Mouse (Mus musculus) midbrain, embryonic 13.5 days (tissue): ENCODE data around the gene Deaf1. TPM values are rescaled to one million over a fixed set of nuclear protein-coding genes. Genes with fewer than 3 reads are reported as not detected.

Source experiments
- ATAC-seq: fragments of 200-750 bp; cut with Nextera tagmentation; 2 replicates; pipeline ENCODE4 v1.8.0; 2017; ENCODE audit warnings: mild to moderate bottlenecking, moderate TSS enrichment, moderate library complexity
- H3K27ac ChIP-seq: fragments of 300-500 bp; sonication (generic); 2 replicates; pipeline ENCODE4 v1.5.1; 2015; ENCODE audit warnings: inconsistent platforms, mild to moderate bottlenecking, moderate library complexity
- H3K27me3 ChIP-seq: fragments of 300-500 bp; sonication (generic); 2 replicates; pipeline ENCODE4 v1.6.1; 2015; ENCODE audit warnings: mild to moderate bottlenecking, inconsistent platforms
- H3K36me3 ChIP-seq: fragments of 300-500 bp; sonication (generic); 2 replicates; pipeline ENCODE4 v1.6.1; 2015; ENCODE audit warnings: mild to moderate bottlenecking, inconsistent platforms
- H3K4me1 ChIP-seq: fragments of 300-500 bp; sonication (generic); replicated peaks from 2 replicates; pipeline ENCODE4 v1.6.1; 2015; ENCODE audit warnings: inconsistent platforms
- H3K4me2 ChIP-seq: fragments of 300-500 bp; sonication (generic); replicated peaks from 2 replicates; pipeline ENCODE4 v1.6.1; 2015; ENCODE audit warnings: moderate library complexity, mild to moderate bottlenecking, inconsistent platforms
- H3K4me3 ChIP-seq: fragments of 300-500 bp; sonication (generic); replicated peaks from 2 replicates; pipeline ENCODE4 v1.5.1; 2015; ENCODE audit warnings: mild to moderate bottlenecking, inconsistent platforms
- H3K9ac ChIP-seq: fragments of 300-500 bp; sonication (generic); replicated peaks from 2 replicates; pipeline ENCODE4 v1.6.1; 2015; ENCODE audit warnings: mild to moderate bottlenecking, inconsistent platforms
- H3K9me3 ChIP-seq: fragments of 300-500 bp; sonication (generic); 2 replicates; pipeline ENCODE4 v1.6.1; 2016; ENCODE audit warnings: mild to moderate bottlenecking, inconsistent platforms
- WGBS: fragments of 180-500 bp; shearing (Covaris S2); methylation state at CpG from one replicate; pipeline ENCODE4 v1.1.7; 2015; 5-methylcytosine and 5-hydroxymethylcytosine counted together
- polyA plus RNA-seq: library from polyadenylated mRNA; unstranded; fragments of >200 nt; fragmentation: Nextera tagmentation; extraction: Ambion mirVana; gene quantifications from 2 replicates; pipeline ENCODE4 v1.2.1, GENCODE M21; 2015

Deaf1 gene
- 140 and 148 TPM in 2 replicates for polyA plus RNA-seq

DNA sequence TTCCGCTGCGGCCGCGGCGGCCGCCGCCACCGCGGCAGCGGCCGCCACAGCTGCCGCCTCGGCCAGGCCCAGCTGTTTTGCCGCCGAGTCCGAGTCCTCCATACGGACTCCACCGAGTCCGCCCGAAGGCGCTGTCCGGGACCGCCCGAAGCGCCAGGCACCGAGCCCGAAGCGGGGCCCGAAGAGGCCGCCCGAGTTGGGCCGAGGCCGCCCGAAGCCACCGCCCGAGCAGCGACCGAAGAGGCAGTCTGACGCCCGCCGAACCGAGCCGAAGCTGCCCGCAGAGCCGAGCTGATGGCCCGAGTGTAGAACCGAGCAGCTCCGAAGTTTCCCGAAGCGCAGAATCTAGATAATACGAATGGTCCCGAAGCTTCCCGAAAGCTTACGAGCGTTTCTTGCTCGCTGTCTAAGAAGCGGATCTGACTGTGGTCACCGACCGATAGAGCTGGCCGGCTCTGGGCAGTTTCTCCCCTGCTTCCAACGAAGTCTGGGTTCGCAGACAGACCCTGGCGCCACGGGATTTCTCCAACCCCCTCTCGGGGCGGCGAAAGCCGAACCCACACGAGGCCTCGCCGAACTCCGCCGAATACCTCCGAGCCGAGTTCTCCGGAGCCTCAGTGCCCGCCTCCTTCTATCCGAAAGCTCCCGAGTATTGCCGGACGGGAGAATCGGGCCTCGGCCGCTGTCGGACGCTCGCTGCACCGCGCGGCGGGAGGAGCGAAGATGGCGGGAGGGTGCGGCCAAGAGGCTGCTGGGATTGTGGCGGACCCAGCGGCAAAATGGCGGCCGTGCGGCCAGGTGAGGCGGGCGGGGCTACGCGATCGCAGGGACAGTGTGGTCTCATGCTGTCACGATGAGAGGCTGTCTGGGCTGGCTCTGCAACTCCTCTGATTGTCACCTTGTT, at the start of gene Deaf1, which contains the start of gene Tmem80:
Gene Deaf1 (minus strand): TSS at position 222 of the 904 bp plus-strand sequence.
Gene Tmem80 (plus strand): TSS at position 271 of the 904 bp plus-strand sequence.
- Histone ChIP-seq H3K27me3 (no peaks in the 10 kb centered on the region), H3K9ac (peak within 1 kb of the TSS; percentile 96), H3K4me1 (peaks cover 36% of the 10 kb centered on the region), H3K27ac (peak within 1 kb of the TSS; percentile 100), H3K4me2 (peak within 1 kb of the TSS; percentile 97), H3K36me3 (peaks cover 23% of the 10 kb centered on the region), H3K9me3 (no peaks in the 10 kb centered on the region), H3K4me3 (peak within 1 kb of the TSS; percentile 72)
- under 1% methylated on average over 104 of the region's 105 CpGs for WGBS
- peak; percentile 97 for ATAC-seq

DNA sequence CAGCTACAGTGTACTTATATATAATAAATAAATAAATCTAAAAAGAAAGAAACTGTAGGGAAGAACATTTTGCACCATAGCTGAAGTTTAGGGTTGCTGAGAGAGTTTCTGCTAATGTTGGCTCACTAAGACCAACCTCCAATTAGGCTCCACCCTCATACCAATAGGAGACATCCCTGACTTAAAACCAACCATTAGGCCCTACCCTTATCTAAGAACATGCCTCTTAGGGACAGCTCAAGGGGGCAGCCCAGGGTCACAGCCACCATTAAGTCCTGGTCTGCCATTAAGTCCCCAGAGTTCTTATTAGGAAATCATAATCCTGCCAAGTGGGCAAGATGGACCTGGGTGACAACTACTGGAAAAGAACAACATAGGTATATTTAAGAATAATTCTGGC, 46.9 kb upstream of the Deaf1 start:
- Histone ChIP-seq H3K4me2 (no peak overlapping the region), H3K4me3 (no peak overlapping the region), H3K9ac (no peak overlapping the region), H3K36me3 (no peaks in the 10 kb centered on the region), H3K27ac (no peak overlapping the region), H3K27me3 (no peaks in the 10 kb centered on the region), H3K9me3 (no peaks in the 10 kb centered on the region), H3K4me1 (no peaks in the 10 kb centered on the region)
- no peak for ATAC-seq

GRCm38 (mm10) chr7:141373611-141374010, 46.1 kb upstream of the Deaf1 start:
- 37% methylated on average over 6 of the region's 6 CpGs for WGBS
- no peaks in the 10 kb centered on the region for H3K9me3 ChIP-seq
- ATAC-seq, result no peak

DNA sequence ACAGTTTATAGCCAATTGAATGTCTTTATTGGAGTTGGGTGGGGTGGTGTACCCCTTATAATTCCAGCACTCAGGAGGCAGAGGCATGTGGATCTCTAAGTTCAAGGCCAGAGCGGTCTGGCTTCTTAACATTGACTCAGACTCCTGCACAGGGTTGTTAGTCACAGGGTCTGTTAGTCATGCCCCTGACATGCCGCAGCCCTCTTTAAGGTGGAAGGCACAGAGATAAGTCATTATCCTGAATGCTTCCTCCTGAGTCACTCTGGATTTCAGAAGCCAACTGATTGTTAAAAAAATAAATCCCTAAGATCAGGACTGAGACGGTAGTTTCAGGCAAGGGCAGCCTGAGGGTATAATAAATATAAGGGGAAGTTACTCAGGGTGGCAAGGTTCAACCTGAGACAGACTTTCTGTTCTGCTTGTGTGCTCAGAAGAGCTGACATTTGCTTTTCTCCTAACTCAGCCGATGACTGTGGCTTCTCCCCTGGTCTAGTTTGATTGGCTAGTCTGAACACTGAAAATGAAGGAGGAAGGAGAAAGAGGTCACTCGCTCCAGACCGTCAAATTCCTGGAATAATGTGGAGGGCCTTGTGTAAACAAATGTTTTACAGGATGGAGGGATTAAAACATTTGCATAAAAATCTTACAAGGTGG, 44.6 kb upstream of the Deaf1 start:
- 76% methylated on average over 6 of the region's 6 CpGs for WGBS
- no peak for ATAC-seq

More at GRCm38 (mm10) chr7:141373611-141374010, 46.1 kb upstream of the Deaf1 start:
- no peak overlapping the region for H3K27ac ChIP-seq
- H3K4me1 ChIP-seq, result no peaks in the 10 kb centered on the region
- no peaks in the 10 kb centered on the region for H3K27me3 ChIP-seq
- no peak overlapping the region for H3K4me3 ChIP-seq
- no peak overlapping the region for H3K9ac ChIP-seq
- no peaks in the 10 kb centered on the region for H3K36me3 ChIP-seq
- no peak overlapping the region for H3K4me2 ChIP-seq

GRCm38 (mm10) chr7:141369918-141370317, 42.4 kb upstream of the Deaf1 start:
- H3K4me1 ChIP-seq, result no peaks in the 10 kb centered on the region
- no peak overlapping the region for H3K4me3 ChIP-seq
- WGBS, result 75% methylated on average over 5 of the region's 5 CpGs
- no peak overlapping the region for H3K9ac ChIP-seq
- H3K9me3 ChIP-seq, result no peaks in the 10 kb centered on the region
- 0 out of 2 replicates have a peak, but pooled peaks cover 1% of the 10 kb centered on the region for H3K27me3 ChIP-seq
- H3K36me3 ChIP-seq, result no peaks in the 10 kb centered on the region
- no peak overlapping the region for H3K27ac ChIP-seq
- ATAC-seq, result no peak
- no peak overlapping the region for H3K4me2 ChIP-seq

More for the DNA sequence above, 44.6 kb upstream of the Deaf1 start:
- Histone ChIP-seq H3K4me1 (no peaks in the 10 kb centered on the region), H3K36me3 (no peaks in the 10 kb centered on the region), H3K4me2 (no peak overlapping the region), H3K9me3 (no peaks in the 10 kb centered on the region), H3K4me3 (no peak overlapping the region), H3K27me3 (no peaks in the 10 kb centered on the region), H3K27ac (no peak overlapping the region), H3K9ac (no peak overlapping the region)

DNA sequence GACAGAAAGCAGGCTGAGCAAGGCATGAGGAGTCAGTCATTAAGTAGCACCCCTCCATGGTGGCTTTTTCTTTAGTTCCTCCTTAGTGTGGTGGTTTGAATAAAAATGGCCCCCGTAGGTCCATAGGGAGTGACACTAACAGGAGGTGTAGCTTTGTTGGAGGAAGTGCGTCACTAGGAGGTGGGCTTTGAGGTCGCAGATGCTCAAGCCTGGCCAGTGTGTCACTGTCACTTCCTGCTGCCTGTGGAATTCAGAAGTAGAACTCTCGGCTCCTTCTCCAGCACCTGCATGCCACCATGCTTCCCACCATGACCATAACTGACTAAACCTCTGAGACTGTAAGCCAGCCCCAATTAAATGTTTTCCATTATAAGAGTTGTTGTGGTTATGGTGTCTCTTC, 39.9 kb upstream of the Deaf1 start:
- no peaks in the 10 kb centered on the region for H3K36me3 ChIP-seq
- no peak overlapping the region for H3K4me3 ChIP-seq

DNA sequence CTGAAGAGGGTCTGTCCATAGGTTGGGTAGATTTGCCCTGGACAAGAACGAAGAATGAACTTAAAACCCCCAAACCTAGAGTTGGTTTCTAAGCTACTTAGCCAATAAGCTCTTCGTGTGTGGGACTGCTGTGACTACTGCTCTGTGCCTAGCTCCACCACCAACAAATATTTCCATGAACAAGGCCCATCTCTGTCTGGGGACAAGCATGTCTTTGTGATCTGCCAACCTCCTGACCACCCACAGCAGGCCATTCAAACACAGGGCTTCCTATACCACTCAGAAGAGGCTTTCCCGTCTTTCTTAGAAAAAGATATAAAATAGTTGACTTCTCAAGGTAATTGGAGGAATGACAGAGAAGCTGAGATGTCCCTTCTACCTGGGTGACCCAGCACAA, 37.6 kb upstream of the Deaf1 start:
- no peak overlapping the region for H3K4me2 ChIP-seq
- H3K27ac ChIP-seq, result no peak overlapping the region
- H3K4me1 ChIP-seq, result peaks cover 3% of the 10 kb centered on the region; the same call in 1 of the 2 replicates
- 66% methylated on average over 3 of the region's 3 CpGs for WGBS
- H3K9me3 ChIP-seq, result no peaks in the 10 kb centered on the region
- no peak overlapping the region for H3K4me3 ChIP-seq
- no peak for ATAC-seq
- H3K27me3 ChIP-seq, result peaks cover 33% of the 10 kb centered on the region
- H3K36me3 ChIP-seq, result no peaks in the 10 kb centered on the region
- H3K9ac ChIP-seq, result no peak overlapping the region

More for the DNA sequence above, 39.9 kb upstream of the Deaf1 start:
- no peaks in the 10 kb centered on the region for H3K4me1 ChIP-seq
- peaks cover 12% of the 10 kb centered on the region for H3K27me3 ChIP-seq
- no peaks in the 10 kb centered on the region for H3K9me3 ChIP-seq
- no peak for ATAC-seq
- WGBS, result 84% methylated on average over 4 of the region's 4 CpGs
- no peak overlapping the region for H3K9ac ChIP-seq
- no peak overlapping the region for H3K4me2 ChIP-seq
- H3K27ac ChIP-seq, result no peak overlapping the region

DNA sequence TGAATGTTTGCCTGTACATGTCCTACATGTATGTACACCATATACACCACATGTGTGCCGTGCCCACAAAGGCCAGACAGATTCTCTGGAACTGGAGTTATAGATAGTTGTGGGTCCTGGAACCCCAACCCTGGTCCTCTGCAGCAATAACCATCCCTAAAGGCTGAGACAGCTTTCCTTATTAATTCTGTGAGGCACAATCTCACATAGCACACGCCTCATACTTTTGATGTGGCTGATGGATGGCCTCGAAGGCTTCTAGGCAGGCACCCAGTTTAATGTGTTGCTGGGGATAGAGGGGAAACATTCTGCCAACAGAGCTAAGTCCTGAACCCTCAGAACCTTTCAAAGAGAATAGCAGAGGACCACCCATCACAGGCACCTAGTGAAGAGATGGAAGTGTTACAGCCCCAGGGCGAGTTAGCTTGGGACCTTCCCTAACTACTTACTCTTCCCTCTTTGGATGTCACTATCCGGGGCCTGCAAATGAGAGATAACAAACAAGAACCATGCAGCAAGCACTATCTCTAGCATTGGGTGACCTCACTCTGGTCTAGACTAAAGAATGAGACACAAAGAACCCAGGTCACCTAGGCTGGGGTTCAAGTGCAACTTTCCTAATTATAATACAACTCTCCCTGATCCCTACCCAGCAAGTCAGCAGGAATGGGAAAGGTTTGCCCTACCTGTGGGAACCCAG, 37.0 kb upstream of the Deaf1 start:
- H3K4me2 ChIP-seq, result no peak overlapping the region
- no peak for ATAC-seq
- no peak overlapping the region for H3K27ac ChIP-seq
- no peaks in the 10 kb centered on the region for H3K9me3 ChIP-seq
- H3K27me3 ChIP-seq, result peaks cover 33% of the 10 kb centered on the region
- H3K36me3 ChIP-seq, result no peaks in the 10 kb centered on the region
- 86% methylated on average over 5 of the region's 5 CpGs for WGBS
- H3K4me3 ChIP-seq, result no peak overlapping the region
- H3K4me1 ChIP-seq, result peaks cover 3% of the 10 kb centered on the region; the same call in 1 of the 2 replicates
- no peak overlapping the region for H3K9ac ChIP-seq

DNA sequence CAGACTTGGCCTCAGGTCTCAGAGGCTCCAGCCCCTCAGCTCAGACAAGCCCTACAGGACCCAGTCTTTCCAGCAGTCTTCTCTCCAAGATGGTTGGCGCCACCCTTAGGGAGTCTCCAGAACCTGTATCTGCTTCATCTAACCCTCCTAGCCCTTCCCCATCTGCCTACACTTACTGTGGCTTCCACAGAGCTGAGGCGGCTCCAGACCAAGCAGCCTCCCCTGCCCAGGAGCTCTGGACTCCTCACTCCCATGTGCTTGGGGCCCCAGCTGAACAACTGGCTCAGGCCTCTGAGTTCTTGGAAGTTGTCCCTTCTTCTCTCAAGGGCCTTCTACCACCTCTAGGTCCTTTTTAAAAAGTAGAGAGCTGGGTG, 36.2 kb upstream of the Deaf1 start:
- Histone ChIP-seq H3K9ac (no peak overlapping the region), H3K27ac (no peak overlapping the region), H3K4me2 (no peak overlapping the region), H3K4me3 (no peak overlapping the region), H3K27me3 (peaks cover 33% of the 10 kb centered on the region), H3K4me1 (peaks cover 3% of the 10 kb centered on the region; the same call in 1 of the 2 replicates), H3K36me3 (no peaks in the 10 kb centered on the region), H3K9me3 (no peaks in the 10 kb centered on the region)
- WGBS, result 61% methylated on average over 2 of the region's 2 CpGs
- no peak for ATAC-seq

DNA sequence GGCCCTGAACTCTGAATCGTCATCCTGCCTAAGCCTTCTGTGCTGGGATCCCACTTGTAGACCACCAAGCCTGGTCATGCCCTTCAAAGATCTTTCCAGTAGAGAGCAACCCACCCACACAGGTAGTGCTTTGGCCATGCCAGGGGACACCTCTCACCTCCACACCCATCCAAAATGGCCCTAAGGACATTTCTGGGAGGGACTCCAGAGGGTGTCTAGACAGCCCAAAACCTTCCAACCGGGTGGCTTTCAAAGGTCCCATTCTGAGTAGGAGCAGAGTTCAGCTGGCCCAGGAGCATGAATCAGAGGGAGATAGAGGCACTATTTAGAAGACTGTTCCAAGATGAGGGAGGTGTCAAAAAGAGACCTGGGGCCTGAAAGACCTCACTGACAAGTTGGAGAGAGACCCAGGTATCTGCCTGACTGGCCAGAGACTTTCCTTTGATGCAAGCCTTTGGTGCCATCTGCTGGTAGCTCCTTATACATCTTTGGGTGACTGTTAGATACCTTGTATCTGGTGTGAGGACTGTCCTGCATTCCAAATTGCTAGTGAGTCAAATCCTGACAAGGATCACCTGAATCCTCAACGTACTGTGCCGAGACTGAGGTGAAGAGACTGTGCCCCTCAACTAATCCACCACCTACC, 35.7 kb upstream of the Deaf1 start:
- peaks cover 33% of the 10 kb centered on the region for H3K27me3 ChIP-seq
- peak; percentile 73; the same call in 1 of the 2 replicates for ATAC-seq
- no peak overlapping the region for H3K27ac ChIP-seq
- no peak overlapping the region for H3K9ac ChIP-seq
- H3K4me2 ChIP-seq, result no peak overlapping the region
- peaks cover 3% of the 10 kb centered on the region; the same call in 1 of the 2 replicates for H3K4me1 ChIP-seq
- no peaks in the 10 kb centered on the region for H3K36me3 ChIP-seq
- H3K4me3 ChIP-seq, result no peak overlapping the region
- WGBS, result 67% methylated on average over 4 of the region's 4 CpGs
- no peaks in the 10 kb centered on the region for H3K9me3 ChIP-seq

- Histone ChIP-seq H3K36me3 (no peaks in the 10 kb centered on the region), H3K4me2 (peak overlapping the region; percentile 25; the same call in 1 of the 2 replicates), H3K9ac (no peak overlapping the region), H3K27me3 (peaks cover 33% of the 10 kb centered on the region), H3K9me3 (no peaks in the 10 kb centered on the region), H3K4me3 (no peak overlapping the region), H3K4me1 (peaks cover 3% of the 10 kb centered on the region; the same call in 1 of the 2 replicates), H3K27ac (no peak overlapping the region)
- 16% methylated on average over 22 of the region's 24 CpGs for WGBS
- ATAC-seq, result no peak
Observed at GRCm38 (mm10) chr7:141361510-141361909, 34.0 kb upstream of the Deaf1 start.
